Mouse (Mus musculus) lung, postnatal 0 days (tissue): ENCODE measurements around the gene Osbpl8.

Source experiments
- CTCF ChIP-seq: IDR thresholded peaks from 2 replicates; pipeline ENCODE4 v1.5.1; 2016; ENCODE audit warnings: antibody characterized with exemption, mild to moderate bottlenecking
- EP300 ChIP-seq: IDR thresholded peaks from 2 replicates; pipeline ENCODE4 v1.6.1; 2016; ENCODE audit warnings: antibody characterized with exemption, mild to moderate bottlenecking, control low read depth

GRCm38 (mm10) chr10:111156394-111157190, 8.0 kb upstream of the Osbpl8 start:
- no peak for TF ChIP-seq CTCF
- TF ChIP-seq EP300, result no peak
